8 mouse cellular contexts compared by ENCODE assay signal in genomic region chr4:135507547-135508350, GRCm38 (mm10). TPM values are rescaled to one million over a fixed set of nuclear protein-coding genes. Genes with fewer than 3 reads are reported as not detected.
DNase-seq lines count a peak whose midpoint lies in the region; ATAC-seq and TF ChIP-seq lines count a peak whose summit lies in the region.

No protein-coding gene starts in this region.

- intact Hi-C loops in gastrocnemius, postnatal 14 days (cut with DNase I; ENCODE audit: low total_unique reads) = no loop called here

- TF ChIP-seq CTCF in heart, postnatal 0 days (IDR thresholded peaks at IDR 0.05; ENCODE audit: low read depth) = peak; percentile 61

- no peaks in the 10 kb centered on the region for H3K36me3 ChIP-seq in embryonic facial prominence, embryonic 10.5 days (replicated peaks)
- H3K36me3 ChIP-seq in heart, postnatal 0 days (replicated peaks; ENCODE audit: control insufficient read depth, insufficient read depth, low read length) = no peaks in the 10 kb centered on the region

- 17% methylated on average over 22 of the region's 22 CpGs for WGBS in embryonic facial prominence, embryonic 10.5 days
- WGBS in heart, postnatal 0 days = 11% methylated on average over 22 of the region's 22 CpGs

- ATAC-seq in heart, postnatal 0 days (ENCODE audit: insufficient read depth, low read depth) = 0 out of 2 replicates have a peak, but pooled peaks have one; percentile 42

- H3K27ac ChIP-seq in embryonic facial prominence, embryonic 10.5 days (replicated peaks) = no peak overlapping the region
- H3K27ac ChIP-seq in heart, postnatal 0 days (ENCODE audit: low read depth) = no peak overlapping the region

- peak overlapping the region; percentile 59 for H3K4me2 ChIP-seq in heart, postnatal 0 days (ENCODE audit: low read depth, low read length)

- no peaks in the 10 kb centered on the region for H3K9me3 ChIP-seq in embryonic facial prominence, embryonic 10.5 days
- H3K9me3 ChIP-seq in heart, postnatal 0 days (replicated peaks; ENCODE audit: control insufficient read depth, low read length) = no peaks in the 10 kb centered on the region

- H3K9ac ChIP-seq in heart, postnatal 0 days (replicated peaks; ENCODE audit: low read depth, low read length) = 0 out of 2 replicates have a peak overlapping the region, but pooled peaks have one; percentile 8

- peaks cover 29% of the 10 kb centered on the region for H3K27me3 ChIP-seq in embryonic facial prominence, embryonic 10.5 days (replicated peaks; ENCODE audit: low read depth, poor library complexity, severe bottlenecking)
- no peaks in the 10 kb centered on the region for H3K27me3 ChIP-seq in heart, postnatal 0 days (ENCODE audit: control insufficient read depth, insufficient read depth, low read length)

- peak; percentile 60 to 68 for DNase-seq in left cerebral cortex, adult 18-20 months (ENCODE audit: low spot score in 2 of 2)
- no peak for DNase-seq in left cerebral cortex, adult 11 months (ENCODE audit: low spot score)
- peak; percentile 78 for DNase-seq in embryonic facial prominence, embryonic 10.5 days (ENCODE audit: low spot score)
- DNase-seq in heart, postnatal 0 days (ENCODE audit: low spot score) = peak; percentile 27
- peak; percentile 59 to 61 for DNase-seq in layer of hippocampus, postnatal 25 days (ENCODE audit: extremely low spot score in 1 of 2, low spot score in 1 of 2)
- DNase-seq in lung, postnatal 14 days = peak; percentile 45
- DNase-seq in right cerebral cortex, postnatal 14 days = peak; percentile 70
- DNase-seq in gastrocnemius, postnatal 14 days = no peak

- TF ChIP-seq EP300 in heart, postnatal 0 days (IDR thresholded peaks at IDR 0.05; ENCODE audit: low read depth) = no peak

- peak overlapping the region; percentile 49 for H3K4me3 ChIP-seq in embryonic facial prominence, embryonic 10.5 days
- peak overlapping the region; percentile 33 for H3K4me3 ChIP-seq in heart, postnatal 0 days (ENCODE audit: low read depth, low read length)

- H3K4me1 ChIP-seq in embryonic facial prominence, embryonic 10.5 days = peaks cover 21% of the 10 kb centered on the region
- H3K4me1 ChIP-seq in heart, postnatal 0 days (ENCODE audit: control insufficient read depth, insufficient read depth) = peaks cover 6% of the 10 kb centered on the region; the same call in 1 of the 2 replicates

RNA-seq across cellular contexts. Expression of gene Nipal3, which starts 12.9 kb away (rescaled TPM):
- 100 to 1,000 TPM in 1 of 2 experiments, 10 to 100 TPM in 1; 87.4 to 101 TPM for total RNA-seq in left cerebral cortex, adult 18-20 months (2021)
- 3.2 and 3.7 TPM in 2 replicates for polyA plus RNA-seq in embryonic facial prominence, embryonic 10.5 days (2016; fragmentation: Nextera tagmentation; extraction: Ambion mirVana)
- 21.6 and 28.7 TPM in 2 replicates for total RNA-seq in heart, postnatal 0 days (2014; rRNA removed; ENCODE audit: low replicate concordance)
- 4.7 and 5.1 TPM in 2 replicates for polyA plus RNA-seq in heart, postnatal 0 days (2015; fragmentation: Nextera tagmentation; extraction: Ambion mirVana)
- 100 to 1,000 TPM in 1 of 2 experiments, 10 to 100 TPM in 1; 88.2 to 100 TPM for total RNA-seq in layer of hippocampus, postnatal 25 days (2021)
- 10 to 100 TPM in 1 of 2 experiments, 1 to 10 TPM in 1; 7.4 to 11.0 TPM for total RNA-seq in gastrocnemius, postnatal 14 days (2021)

RNA-seq across cellular contexts. Expression of gene Stpg1, which starts 13.2 kb away (rescaled TPM):
- total RNA-seq in left cerebral cortex, adult 18-20 months (2021) = 1 to 10 TPM; 1.0 to 1.8 TPM
- 0.18 and 0.37 TPM in 2 replicates for polyA plus RNA-seq in embryonic facial prominence, embryonic 10.5 days (2016; fragmentation: Nextera tagmentation; extraction: Ambion mirVana)
- total RNA-seq in heart, postnatal 0 days (2014; rRNA removed; ENCODE audit: low replicate concordance) = not detected in 2 replicates
- 0.18 and 0.37 TPM in 2 replicates for polyA plus RNA-seq in heart, postnatal 0 days (2015; fragmentation: Nextera tagmentation; extraction: Ambion mirVana)
- 1 to 10 TPM; 1.5 to 2.5 TPM for total RNA-seq in layer of hippocampus, postnatal 25 days (2021)
- total RNA-seq in gastrocnemius, postnatal 14 days (2021) = under 1 TPM in 1 of 2 experiments, not detected in 1; 0.22 TPM

Comparison
In these comparisons a context has a peak if more than half of its experiments do, and no peak if none do; other contexts are left out.
1. DNase-seq: peak in left cerebral cortex, adult 18-20 months (2 of 2), embryonic facial prominence, embryonic 10.5 days (single experiment), heart, postnatal 0 days (single experiment), layer of hippocampus, postnatal 25 days (2 of 2), lung, postnatal 14 days (single experiment) and right cerebral cortex, postnatal 14 days (single experiment); none in left cerebral cortex, adult 11 months (single experiment) and gastrocnemius, postnatal 14 days (single experiment).